15 mouse cellular contexts compared by ENCODE assay signal in the genomic region with DNA sequence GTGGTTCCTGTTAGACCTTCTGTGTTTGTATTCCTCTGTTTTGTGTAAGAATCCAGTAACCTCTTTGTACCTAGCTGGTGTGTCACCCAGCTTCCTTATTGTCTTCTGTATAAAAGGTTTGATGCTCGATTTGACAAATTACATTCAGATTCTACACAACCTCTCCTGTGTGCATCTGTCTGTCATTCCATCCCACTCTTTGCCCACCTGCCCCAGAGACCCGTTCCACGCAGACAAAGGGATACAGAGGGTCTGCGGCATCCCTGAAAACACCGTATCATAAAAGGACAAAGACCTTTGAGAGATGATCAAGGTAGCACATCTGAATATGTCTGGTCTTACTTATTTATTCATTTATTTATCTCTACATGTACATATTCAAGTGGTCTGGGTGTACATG. TPM values are rescaled to one million over a fixed set of nuclear protein-coding genes. Genes with fewer than 3 reads are reported as not detected.
"Had no signal": no experiment of that assay in that cellular context is flagged by ENCODE, and none has a peak within 500 bp of the region (broad histone marks: within the 10 kb centered on the region; RNA-seq: fewer than 3 reads in every experiment).

No protein-coding gene starts in this region.

RNA-seq across cellular contexts. Expression of a gene that starts 37.2 kb away (rescaled TPM):
- total RNA-seq: common myeloid progenitor, adult 5-6 weeks; gastrocnemius, adult 18-20 months; gastrocnemius, adult 2 months; granulocyte monocyte progenitor cell, adult 5-6 weeks; heart, adult 18-20 months; heart, adult 2 months; heart, adult 8-10 months had no signal
- polyA plus RNA-seq: embryonic facial prominence, embryonic 10.5 days; embryonic facial prominence, embryonic 11.5 days; embryonic facial prominence, embryonic 12.5 days; embryonic facial prominence, embryonic 13.5 days; erythroblast, embryonic 14.5 days; forebrain, embryonic 10.5 days; forebrain, embryonic 11.5 days; heart, adult 2 months; heart, embryonic 10.5 days had no signal
